ENCODE assay signal across 17 mouse cellular contexts in genomic region chr4:154313622-154313967, GRCm38 (mm10). TPM values are rescaled to one million over a fixed set of nuclear protein-coding genes. Genes with fewer than 3 reads are reported as not detected.
DNase-seq lines count a peak whose midpoint lies in the region; ATAC-seq and TF ChIP-seq lines count a peak whose summit lies in the region.
"Had no signal": no experiment of that assay in that cellular context is flagged by ENCODE, and none has a peak within 500 bp of the region (broad histone marks: within the 10 kb centered on the region; RNA-seq: fewer than 3 reads in every experiment).

No protein-coding gene starts in this region.

- no peak for TF ChIP-seq POLR2A in cortical plate, adult 2 months (IDR thresholded peaks at IDR 0.05; ENCODE audit: extremely low read depth, insufficient read depth, low read length)

- H3K4me2 ChIP-seq in forebrain, embryonic 16.5 days (ENCODE audit: low read length), result no peak overlapping the region
- H3K4me2 ChIP-seq in limb, embryonic 12.5 days, result no peak overlapping the region
- H3K4me2 ChIP-seq: heart, embryonic 11.5 days had no signal

- H3K9ac ChIP-seq in forebrain, embryonic 16.5 days (replicated peaks; ENCODE audit: low read depth, low read length), result no peak overlapping the region
- H3K9ac ChIP-seq in limb, embryonic 12.5 days (replicated peaks), result no peak overlapping the region
- H3K9ac ChIP-seq: liver, postnatal 0 days had no signal

- H3K9me3 ChIP-seq in forebrain, embryonic 16.5 days (ENCODE audit: control insufficient read depth, low read length), result no peaks in the 10 kb centered on the region
- H3K9me3 ChIP-seq in limb, embryonic 12.5 days, result no peaks in the 10 kb centered on the region

- 39% methylated on average over 11 of the region's 11 CpGs for WGBS in forebrain, embryonic 16.5 days
- WGBS in limb, embryonic 12.5 days, result 79% methylated on average over 11 of the region's 11 CpGs

- no peak for TF ChIP-seq CTCF in cortical plate, adult 2 months (IDR thresholded peaks at IDR 0.05; ENCODE audit: extremely low read depth, insufficient read depth, low read length)

- H3K36me3 ChIP-seq in forebrain, embryonic 16.5 days (ENCODE audit: control insufficient read depth, insufficient read depth), result no peaks in the 10 kb centered on the region
- peaks cover 25% of the 10 kb centered on the region for H3K36me3 ChIP-seq in limb, embryonic 12.5 days

- ATAC-seq in forebrain, embryonic 16.5 days, result no peak
- no peak for ATAC-seq in limb, embryonic 12.5 days (ENCODE audit: insufficient number of reproducible peaks, insufficient read depth, low FRiP score, low TSS enrichment, low read depth)
- ATAC-seq: liver, postnatal 0 days; Patski had no signal

- H3K27ac ChIP-seq in cortical plate, adult 2 months (ENCODE audit: insufficient read depth, low read length), result peak overlapping the region; percentile 64; the same call in 1 of the 2 replicates
- peak overlapping the region; percentile 52 for H3K27ac ChIP-seq in forebrain, embryonic 16.5 days (ENCODE audit: low read length)
- peak overlapping the region; percentile 87 for H3K27ac ChIP-seq in limb, embryonic 12.5 days

- no peaks in the 10 kb centered on the region for H3K4me1 ChIP-seq in cortical plate, adult 2 months (ENCODE audit: control insufficient read depth, insufficient read depth, low read length)
- H3K4me1 ChIP-seq in forebrain, embryonic 16.5 days (replicated peaks; ENCODE audit: control insufficient read depth, insufficient read depth, low read length), result no peaks in the 10 kb centered on the region
- peaks cover 16% of the 10 kb centered on the region for H3K4me1 ChIP-seq in limb, embryonic 12.5 days (replicated peaks)

- no peaks in the 10 kb centered on the region for H3K27me3 ChIP-seq in forebrain, embryonic 16.5 days (replicated peaks; ENCODE audit: control insufficient read depth, insufficient read depth, low read length)
- H3K27me3 ChIP-seq in limb, embryonic 12.5 days, result no peaks in the 10 kb centered on the region

- DNase-seq in cerebellum, postnatal 14 days, result peak; percentile 43 to 55
- DNase-seq in cerebellum, postnatal 4 days (ENCODE audit: low spot score in 2 of 2), result no peak
- DNase-seq in adrenal gland, postnatal 25 days, result no peak
- DNase-seq in kidney, adult 9 months, result no peak
- no peak for DNase-seq in kidney, postnatal 25 days
- DNase-seq: cerebellum, adult 11-12 months; gastrocnemius, postnatal 14 days; kidney, adult 8-10 months; liver, postnatal 0 days had no signal

- H3K4me3 ChIP-seq in cortical plate, adult 2 months (ENCODE audit: insufficient read depth, low read length), result no peak overlapping the region
- H3K4me3 ChIP-seq in forebrain, embryonic 16.5 days (replicated peaks; ENCODE audit: low read length), result no peak overlapping the region
- H3K4me3 ChIP-seq in limb, embryonic 12.5 days (replicated peaks), result no peak overlapping the region
- H3K4me3 ChIP-seq: myocyte had no signal

RNA-seq across cellular contexts. Expression of gene Arhgef16, which starts 12.1 kb away (rescaled TPM):
- 0.21 and 0.25 TPM in 2 replicates for polyA plus RNA-seq in cortical plate, adult 2 months (2012; rRNA removed)
- polyA plus RNA-seq in forebrain, embryonic 16.5 days (2015; fragmentation: Nextera tagmentation; extraction: Ambion mirVana), result 0.51 and 0.89 TPM in 2 replicates
- polyA plus RNA-seq in limb, embryonic 12.5 days (2016; fragmentation: Nextera tagmentation; extraction: Ambion mirVana), result 4.2 and 5.2 TPM in 2 replicates
- 0.21 and 0.62 TPM in 2 replicates for total RNA-seq in adrenal gland, postnatal 25 days (2021)
- total RNA-seq: megakaryocyte progenitor cell, adult 5-6 weeks had no signal
- polyA plus RNA-seq: myocyte had no signal

RNA-seq across cellular contexts. Expression of gene B230104I21Rik, which starts 22.3 kb away (rescaled TPM):
- polyA plus RNA-seq in cortical plate, adult 2 months (2012; rRNA removed), result 0.32 and 0.38 TPM in 2 replicates
- polyA plus RNA-seq in forebrain, embryonic 16.5 days (2015; fragmentation: Nextera tagmentation; extraction: Ambion mirVana), result not detected in 2 replicates
- 0.33 TPM in 1 of 2 replicates, not detected in the other for polyA plus RNA-seq in limb, embryonic 12.5 days (2016; fragmentation: Nextera tagmentation; extraction: Ambion mirVana)
- total RNA-seq in adrenal gland, postnatal 25 days (2021), result not detected in 2 replicates
- total RNA-seq: gastrocnemius, postnatal 14 days; left cerebral cortex, postnatal 25 days; megakaryocyte progenitor cell, adult 5-6 weeks had no signal
- polyA plus RNA-seq: liver, postnatal 0 days; myocyte; Patski had no signal

Comparison
In these comparisons a context has a peak if more than half of its experiments do, and no peak if none do; other contexts are left out.
1. DNase-seq: peak in cerebellum, postnatal 14 days (2 of 2); none in cerebellum, postnatal 4 days (0 of 2), adrenal gland, postnatal 25 days (single experiment), kidney, adult 9 months (single experiment) and kidney, postnatal 25 days (0 of 2).
2. Peak in every context shown above with its lines, with median percentiles within 50 percentile points of each other: H3K27ac ChIP-seq.